Mouse (Mus musculus) lung, adult 2 months (tissue): ENCODE results near the gene Glb1.

Source experiments
- CTCF ChIP-seq: fragments of 200-500 bp; IDR thresholded peaks from 2 replicates; pipeline ENCODE4 v1.5.1; 2011; ENCODE audit warnings: mild to moderate bottlenecking, low read length, control low read depth; ENCODE audit not compliant: insufficient read depth
- POLR2A ChIP-seq: fragments of 200-500 bp; IDR thresholded peaks from 2 replicates; pipeline ENCODE4 v1.6.1; 2011; ENCODE audit warnings: low read depth, mild to moderate bottlenecking, control low read depth, low read length, borderline replicate concordance; ENCODE audit errors: extremely low read depth

DNA sequence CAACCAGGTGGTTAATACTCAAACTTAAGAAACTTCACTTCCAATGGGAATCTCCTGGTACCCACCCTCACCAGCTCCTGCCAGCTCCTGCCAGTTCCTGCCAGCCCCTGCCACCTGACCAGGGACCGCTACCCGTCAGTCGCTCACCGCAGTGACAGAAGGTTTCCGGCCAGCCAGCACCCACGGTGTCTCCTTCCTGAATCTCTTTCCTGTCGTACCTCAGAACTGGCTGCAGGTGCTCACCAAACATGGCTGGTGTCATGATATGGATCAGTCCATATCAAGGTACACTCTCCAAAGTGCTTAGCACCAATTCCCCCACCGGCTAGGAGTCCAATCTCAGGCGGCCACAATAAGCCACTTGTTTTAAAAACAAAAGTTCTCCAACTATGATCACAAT, 108.9 kb downstream of the Glb1 start:
- TF ChIP-seq POLR2A: no peak
- no peak for TF ChIP-seq CTCF
